Mouse (Mus musculus) limb, embryonic 10.5 days (tissue): ENCODE results near the gene Nrxn3. TPM values are rescaled to one million over a fixed set of nuclear protein-coding genes. Genes with fewer than 3 reads are reported as not detected.

Experiments used
- DNase-seq: peaks from one replicate; pipeline ENCODE4 v3.0.0-alpha.2; 2017; ENCODE audit warnings: low spot score
- H3K27ac ChIP-seq: fragments of 300-500 bp; sonication (generic); 2 replicates; pipeline ENCODE4 v1.5.1; 2016; ENCODE audit warnings: mild to moderate bottlenecking
- H3K27me3 ChIP-seq: fragments of 300-500 bp; sonication (generic); 2 replicates; pipeline ENCODE4 v1.6.1; 2016; ENCODE audit warnings: low read depth, mild to moderate bottlenecking; ENCODE audit not compliant: poor library complexity, severe bottlenecking
- H3K36me3 ChIP-seq: fragments of 300-500 bp; sonication (generic); 2 replicates; pipeline ENCODE4 v1.6.1; 2016; ENCODE audit warnings: mild to moderate bottlenecking, moderate library complexity
- H3K4me1 ChIP-seq: fragments of 300-500 bp; sonication (generic); 2 replicates; pipeline ENCODE4 v1.6.1; 2016
- H3K4me3 ChIP-seq: fragments of 300-500 bp; sonication (generic); 2 replicates; pipeline ENCODE4 v1.5.1; 2016; ENCODE audit warnings: mild to moderate bottlenecking, moderate library complexity
- H3K9me3 ChIP-seq: fragments of 300-500 bp; sonication (generic); replicated peaks from 2 replicates; pipeline ENCODE4 v1.6.1; 2016; ENCODE audit warnings: mild to moderate bottlenecking
- WGBS: fragments of 180-500 bp; shearing (Covaris S2); methylation state at CpG from one replicate; pipeline ENCODE4 v1.1.7; 2016; 5-methylcytosine and 5-hydroxymethylcytosine counted together
- polyA plus RNA-seq: library from polyadenylated mRNA; unstranded; fragments of >200 nt; fragmentation: Nextera tagmentation; extraction: Ambion mirVana; gene quantifications from 2 replicates; pipeline ENCODE4 v1.2.1, GENCODE M21; 2016

The Nrxn3 gene
- polyA plus RNA-seq, 1 experiment from 2014 or later: 0.48 TPM

DNA sequence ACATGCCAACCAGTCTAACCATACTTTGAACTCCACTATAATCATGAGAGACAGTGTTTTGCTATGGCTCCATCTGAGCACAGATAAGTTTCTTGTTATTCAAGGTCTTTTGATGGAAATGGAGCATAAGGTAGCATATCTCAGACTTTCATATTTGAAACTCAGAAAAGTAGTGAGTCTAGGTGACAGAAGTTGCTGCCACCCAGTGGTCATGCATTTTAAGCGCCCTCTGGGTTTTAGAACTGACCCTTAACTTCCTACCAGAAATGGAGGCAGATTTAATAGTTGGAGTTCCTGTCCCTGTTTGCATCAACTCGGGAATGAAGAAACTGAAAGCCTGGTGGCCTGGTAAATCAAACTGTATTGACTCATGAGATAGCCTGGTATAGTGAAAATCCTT lies 488.9 kb downstream of the Nrxn3 start:
- H3K36me3 ChIP-seq: no peaks in the 10 kb centered on the region
- no peak for DNase-seq
- no peaks in the 10 kb centered on the region for H3K27me3 ChIP-seq
- no peaks in the 10 kb centered on the region for H3K4me1 ChIP-seq
- H3K9me3 ChIP-seq: no peaks in the 10 kb centered on the region
- no peak overlapping the region for H3K27ac ChIP-seq
- WGBS: 51% methylated on average over 2 of the region's 2 CpGs
- H3K4me3 ChIP-seq: no peak overlapping the region

DNA sequence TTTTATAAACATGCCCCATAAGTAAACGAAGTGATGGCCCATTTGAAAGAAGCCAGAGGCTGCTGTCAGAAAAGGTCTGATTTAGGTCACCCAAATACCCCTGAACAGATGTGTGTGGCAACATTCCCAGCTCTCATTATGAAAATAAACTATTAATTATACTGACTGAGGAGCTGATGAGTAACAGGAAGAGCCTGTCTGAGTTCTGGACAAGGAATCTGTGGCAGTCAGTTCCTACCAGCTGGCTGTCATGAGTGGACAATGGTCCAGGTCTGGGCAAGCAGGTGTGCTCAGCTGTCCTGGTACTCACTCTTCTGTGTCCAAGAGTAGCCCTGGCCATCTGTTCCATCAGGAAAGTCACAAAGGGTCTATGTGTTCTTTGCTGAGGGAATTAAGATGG lies 517.1 kb downstream of the Nrxn3 start:
- Histone ChIP-seq H3K4me1 (no peaks in the 10 kb centered on the region), H3K4me3 (no peak overlapping the region), H3K36me3 (no peaks in the 10 kb centered on the region), H3K27me3 (no peaks in the 10 kb centered on the region), H3K27ac (no peak overlapping the region), H3K9me3 (no peaks in the 10 kb centered on the region)
- DNase-seq: no peak
- 61% methylated on average over 1 of the region's 1 CpGs for WGBS

DNA sequence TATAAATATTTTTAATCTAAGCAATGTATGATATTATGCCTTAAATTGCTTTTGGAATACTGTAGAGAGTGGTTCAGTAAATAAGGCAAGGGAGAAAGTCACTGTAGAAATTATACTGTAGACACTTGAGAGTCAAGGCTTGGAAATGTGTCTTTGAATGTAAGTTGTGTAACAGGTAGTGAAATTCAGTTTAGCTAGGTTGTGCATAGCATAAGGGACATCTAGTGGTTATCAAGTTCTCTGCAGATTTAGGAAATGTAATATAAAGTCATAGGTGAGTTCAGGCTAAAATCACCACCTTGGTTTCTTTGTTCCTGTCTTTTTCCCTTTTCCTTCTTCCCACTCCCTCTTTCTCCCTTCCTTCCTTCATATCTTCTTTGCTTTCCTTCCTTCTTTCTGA lies 518.9 kb downstream of the Nrxn3 start:
- Histone ChIP-seq H3K27me3 (no peaks in the 10 kb centered on the region), H3K27ac (no peak overlapping the region), H3K4me3 (no peak overlapping the region), H3K36me3 (no peaks in the 10 kb centered on the region), H3K4me1 (no peaks in the 10 kb centered on the region), H3K9me3 (no peaks in the 10 kb centered on the region)
- DNase-seq: no peak

DNA sequence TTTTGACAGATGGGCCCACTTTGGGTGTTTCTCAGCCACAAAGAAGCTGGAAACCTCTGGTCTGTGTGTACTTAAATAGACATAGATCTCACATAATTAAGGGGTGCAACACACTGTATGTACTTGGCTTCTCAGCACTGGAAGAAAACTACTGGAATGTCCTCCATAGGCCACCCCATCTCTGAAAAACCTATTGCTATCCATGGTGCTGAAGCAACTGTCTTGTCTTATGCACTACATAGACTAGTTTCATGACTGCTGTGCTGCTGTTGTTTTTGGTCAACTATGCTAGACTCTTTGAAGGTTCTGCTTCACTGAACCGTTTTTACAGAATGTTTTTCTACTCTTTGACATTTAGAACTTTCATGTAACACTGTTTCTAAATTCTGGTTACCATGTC lies 519.8 kb downstream of the Nrxn3 start:
- DNase-seq: no peak
- no peaks in the 10 kb centered on the region for H3K4me1 ChIP-seq
- no peak overlapping the region for H3K4me3 ChIP-seq
- no peaks in the 10 kb centered on the region for H3K9me3 ChIP-seq
- H3K27me3 ChIP-seq: no peaks in the 10 kb centered on the region
- H3K27ac ChIP-seq: no peak overlapping the region
- H3K36me3 ChIP-seq: no peaks in the 10 kb centered on the region
- WGBS: 44% methylated on average over 1 of the region's 1 CpGs

DNA sequence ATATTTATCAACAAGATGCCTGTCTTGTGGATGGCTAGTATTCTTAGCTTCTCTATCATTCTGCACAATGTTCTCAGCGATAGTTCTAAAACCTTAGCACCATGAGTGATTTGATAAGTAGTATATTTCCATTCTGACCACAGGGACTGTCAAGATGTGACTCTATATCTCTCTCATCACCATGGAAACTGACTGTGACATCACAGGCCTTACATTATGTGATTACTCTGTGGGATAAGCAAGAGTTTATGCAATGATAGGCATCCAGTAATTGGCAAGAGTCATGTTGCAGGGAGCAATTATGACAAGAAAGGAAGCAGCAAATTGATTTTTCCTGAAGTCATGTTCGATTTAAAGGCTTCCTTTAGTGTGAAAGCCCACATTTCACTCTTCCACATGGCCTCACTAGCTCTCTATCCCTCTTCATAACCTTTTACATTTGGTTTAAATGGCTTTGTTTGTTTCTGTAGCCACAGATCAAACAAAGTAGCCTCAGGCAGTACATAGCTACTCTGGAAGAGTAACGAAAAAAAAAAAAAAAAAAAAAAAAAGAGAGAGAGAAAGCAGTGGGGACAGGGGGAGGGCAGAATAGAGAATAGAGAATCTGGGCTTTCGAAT lies 532.7 kb downstream of the Nrxn3 start:
- Histone ChIP-seq H3K27me3 (no peaks in the 10 kb centered on the region), H3K36me3 (no peaks in the 10 kb centered on the region), H3K4me3 (no peak overlapping the region), H3K27ac (no peak overlapping the region), H3K4me1 (no peaks in the 10 kb centered on the region), H3K9me3 (no peaks in the 10 kb centered on the region)
- no peak for DNase-seq
- WGBS: 72% methylated on average over 4 of the region's 4 CpGs

DNA sequence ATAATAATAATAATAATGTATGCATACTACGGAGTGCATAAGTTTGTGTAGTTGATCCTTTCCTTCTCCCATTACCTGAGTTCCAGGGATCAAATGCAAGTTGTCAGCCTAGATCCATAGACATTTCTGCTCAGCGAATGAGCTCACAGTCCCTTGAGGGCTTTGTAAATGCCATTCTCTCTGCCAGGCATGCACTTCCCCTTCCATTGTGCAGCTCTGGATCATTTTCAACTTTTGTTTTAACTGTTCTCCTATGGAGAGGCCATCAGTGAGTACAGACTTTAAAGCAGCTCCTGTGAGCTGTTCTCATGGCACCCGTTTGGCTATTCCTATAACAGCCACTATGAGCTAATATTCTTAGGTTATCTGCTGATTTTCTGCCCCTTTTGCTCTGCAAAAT lies 536.2 kb downstream of the Nrxn3 start:
- Histone ChIP-seq H3K27ac (no peak overlapping the region), H3K9me3 (no peaks in the 10 kb centered on the region)

DNA sequence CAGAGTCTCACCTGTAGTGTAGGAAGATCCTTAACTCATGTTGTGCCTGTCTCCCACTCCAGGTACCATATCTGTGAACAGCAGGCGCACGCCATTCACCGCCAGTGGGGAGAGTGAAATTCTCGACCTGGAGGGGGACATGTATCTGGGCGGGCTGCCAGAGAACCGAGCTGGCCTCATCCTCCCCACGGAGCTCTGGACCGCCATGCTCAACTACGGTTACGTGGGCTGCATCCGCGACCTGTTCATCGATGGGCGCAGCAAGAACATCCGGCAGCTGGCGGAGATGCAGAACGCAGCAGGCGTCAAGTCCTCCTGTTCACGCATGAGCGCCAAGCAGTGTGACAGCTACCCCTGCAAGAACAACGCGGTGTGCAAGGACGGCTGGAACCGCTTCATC lies 537.4 kb downstream of the Nrxn3 start:
- DNase-seq: no peak
- no peaks in the 10 kb centered on the region for H3K36me3 ChIP-seq
- no peaks in the 10 kb centered on the region for H3K9me3 ChIP-seq
- no peak overlapping the region for H3K27ac ChIP-seq
- H3K27me3 ChIP-seq: no peaks in the 10 kb centered on the region
- H3K4me3 ChIP-seq: no peak overlapping the region
- 87% methylated on average over 24 of the region's 24 CpGs for WGBS
- no peaks in the 10 kb centered on the region for H3K4me1 ChIP-seq

More for the DNA sequence above, 536.2 kb downstream of the Nrxn3 start:
- Histone ChIP-seq H3K4me3 (no peak overlapping the region), H3K27me3 (no peaks in the 10 kb centered on the region), H3K4me1 (no peaks in the 10 kb centered on the region), H3K36me3 (no peaks in the 10 kb centered on the region)
- DNase-seq: no peak
- WGBS: 90% methylated on average over 3 of the region's 3 CpGs

DNA sequence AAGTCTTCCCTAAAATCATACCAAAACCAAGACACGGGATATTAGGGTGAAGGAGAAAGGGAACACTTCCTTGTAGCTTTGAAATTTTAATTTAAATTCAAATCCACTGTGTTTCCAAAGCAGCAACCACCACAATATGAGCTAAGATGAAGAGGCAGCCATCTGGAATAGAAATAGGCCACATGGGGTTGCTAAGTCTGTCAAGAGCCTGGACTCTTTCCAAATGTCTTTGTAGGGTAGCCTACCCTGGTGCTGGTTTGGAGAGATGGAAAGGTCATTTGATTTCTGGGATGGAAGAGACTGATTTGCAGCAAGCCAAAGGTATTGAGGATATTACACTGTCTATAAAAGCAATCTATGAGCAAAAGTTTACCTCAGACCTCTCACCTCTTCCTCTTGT lies 539.6 kb downstream of the Nrxn3 start:
- 76% methylated on average over 1 of the region's 1 CpGs for WGBS
- no peaks in the 10 kb centered on the region for H3K36me3 ChIP-seq
- H3K4me1 ChIP-seq: no peaks in the 10 kb centered on the region

DNA sequence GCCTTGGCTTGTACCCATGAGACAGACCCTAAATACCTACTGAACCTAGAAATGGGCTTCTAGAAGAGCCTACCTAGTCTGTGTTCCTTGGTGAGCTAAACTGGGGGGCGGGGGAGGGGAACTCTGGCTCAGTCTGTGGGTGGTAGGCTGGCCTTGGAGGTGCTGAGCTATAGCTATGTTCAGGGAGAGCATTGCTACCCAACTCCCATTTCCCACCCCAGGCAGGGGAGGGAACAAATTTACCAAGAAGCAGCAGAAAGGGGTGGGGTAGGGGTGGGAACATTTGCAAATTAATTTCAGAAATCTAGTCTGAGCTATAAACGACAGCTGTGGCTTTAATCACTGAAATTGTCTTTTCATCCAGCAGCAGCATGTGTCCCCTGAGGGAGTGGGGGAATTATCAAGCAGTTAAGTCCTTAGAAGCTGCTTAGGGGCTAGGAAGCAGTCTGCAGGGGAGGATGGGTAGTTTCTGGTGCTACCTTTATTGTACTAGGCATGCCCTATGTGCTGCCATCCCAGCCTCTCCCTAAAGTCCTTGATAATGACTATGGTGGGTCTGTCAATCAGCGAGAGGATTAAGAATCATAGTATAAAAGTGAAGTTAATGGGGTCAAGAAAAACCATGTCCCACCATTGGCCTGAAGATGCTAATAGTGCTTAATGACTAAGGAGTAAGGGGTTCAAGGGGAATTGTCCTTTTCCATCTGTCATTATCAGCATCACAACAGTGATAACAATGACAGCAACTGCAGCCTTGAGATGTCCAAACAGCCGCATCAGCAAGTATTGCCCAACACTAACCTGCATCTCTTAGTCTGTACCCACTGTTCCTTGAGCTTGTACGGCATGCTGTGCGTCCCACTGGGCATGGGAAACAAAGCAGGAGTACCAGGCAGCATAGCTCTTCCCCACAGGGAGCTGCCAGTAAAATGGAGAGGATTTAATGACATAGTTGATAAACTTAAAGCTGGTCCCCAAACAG lies 560.0 kb downstream of the Nrxn3 start:
- 74% methylated on average over 6 of the region's 6 CpGs for WGBS
- H3K9me3 ChIP-seq: no peaks in the 10 kb centered on the region
- DNase-seq: no peak
- H3K4me3 ChIP-seq: no peak overlapping the region
- no peak overlapping the region for H3K27ac ChIP-seq
- H3K27me3 ChIP-seq: no peaks in the 10 kb centered on the region
- H3K36me3 ChIP-seq: no peaks in the 10 kb centered on the region
- peaks cover 21% of the 10 kb centered on the region for H3K4me1 ChIP-seq

More for the DNA sequence above, 539.6 kb downstream of the Nrxn3 start:
- Histone ChIP-seq H3K27ac (no peak overlapping the region), H3K27me3 (no peaks in the 10 kb centered on the region), H3K4me3 (no peak overlapping the region), H3K9me3 (no peaks in the 10 kb centered on the region)
- no peak for DNase-seq

DNA sequence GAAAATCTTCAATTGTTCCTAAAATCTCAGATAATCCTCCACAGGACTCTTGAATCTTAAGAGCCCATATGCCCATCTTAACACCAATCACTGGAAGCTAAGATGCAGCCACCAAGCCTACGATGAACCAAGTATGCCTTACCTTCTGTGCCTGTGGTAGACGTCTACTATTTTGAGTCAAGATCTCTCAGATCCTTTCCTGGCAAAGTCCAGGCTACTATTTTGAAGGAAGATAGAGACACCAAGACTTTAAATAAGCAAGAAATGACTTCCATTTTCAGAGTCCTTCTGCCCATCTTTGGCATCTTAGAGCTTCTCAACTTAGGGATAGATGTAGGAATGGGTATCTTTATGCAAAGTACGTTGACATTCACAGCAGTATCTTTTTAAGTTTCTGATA lies 561.7 kb downstream of the Nrxn3 start:
- Histone ChIP-seq H3K4me1 (peaks cover 23% of the 10 kb centered on the region), H3K27me3 (no peaks in the 10 kb centered on the region), H3K4me3 (no peak overlapping the region), H3K9me3 (no peaks in the 10 kb centered on the region), H3K27ac (no peak overlapping the region), H3K36me3 (no peaks in the 10 kb centered on the region)
- no peak for DNase-seq
- 91% methylated on average over 3 of the region's 3 CpGs for WGBS

DNA sequence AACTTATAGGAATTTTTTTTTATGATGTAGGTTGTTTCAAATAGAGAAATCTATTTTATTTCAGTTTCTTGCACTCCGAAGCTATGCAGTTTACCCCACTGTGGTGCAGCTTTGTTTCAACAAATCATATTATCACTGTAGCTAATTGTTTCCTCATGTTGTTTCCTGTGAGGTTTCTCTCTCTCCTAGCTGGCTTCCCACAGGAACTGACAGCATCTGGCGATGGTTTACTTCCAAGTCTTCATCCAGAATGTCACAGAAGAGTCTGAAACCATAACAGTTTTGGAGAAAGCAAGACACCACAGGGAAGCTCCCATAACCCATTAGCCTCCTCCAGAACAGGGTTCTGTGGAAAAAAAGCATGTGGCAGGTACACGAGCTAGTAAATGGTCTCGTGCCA lies 564.4 kb downstream of the Nrxn3 start:
- DNase-seq: peak; percentile 35
- 26% methylated on average over 4 of the region's 4 CpGs for WGBS

DNA sequence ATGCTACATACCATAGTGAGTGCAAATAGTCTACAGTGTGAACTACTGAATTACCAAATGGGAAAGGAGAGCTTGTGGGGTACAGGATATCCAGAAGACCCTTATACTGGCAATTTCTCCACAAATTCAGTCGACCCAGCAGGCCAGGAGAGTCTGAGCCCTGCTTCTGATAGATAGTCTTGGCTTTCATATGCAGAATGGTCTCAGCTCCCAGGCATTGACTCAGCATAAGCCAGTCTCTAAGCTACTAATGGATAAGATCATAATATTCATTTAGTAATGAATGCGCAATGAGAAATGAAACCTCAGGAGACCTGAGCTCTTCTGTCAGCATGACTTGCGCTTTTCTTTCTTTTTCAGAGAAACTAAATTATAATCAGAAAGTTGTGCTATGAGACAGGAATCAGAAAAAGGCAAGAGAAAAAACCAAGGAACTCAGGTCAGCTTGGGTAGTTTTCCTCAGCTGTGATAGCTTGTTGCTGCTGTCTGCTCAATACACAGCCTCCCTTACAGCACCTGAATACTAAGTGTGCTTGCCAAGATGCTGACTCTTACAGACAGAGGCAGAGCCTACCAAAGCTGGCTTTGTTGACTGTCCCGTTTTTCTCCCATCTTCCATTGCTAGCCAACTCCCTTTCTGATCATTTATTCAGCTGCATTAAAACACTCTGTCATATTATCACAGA lies 567.1 kb downstream of the Nrxn3 start:
- H3K4me1 ChIP-seq: peaks cover 19% of the 10 kb centered on the region
- H3K9me3 ChIP-seq: no peaks in the 10 kb centered on the region
- no peak overlapping the region for H3K4me3 ChIP-seq
- 76% methylated on average over 4 of the region's 4 CpGs for WGBS
- H3K27me3 ChIP-seq: no peaks in the 10 kb centered on the region
- no peak for DNase-seq
- H3K36me3 ChIP-seq: no peaks in the 10 kb centered on the region
- no peak overlapping the region for H3K27ac ChIP-seq

More for the DNA sequence above, 564.4 kb downstream of the Nrxn3 start:
- Histone ChIP-seq H3K27ac (no peak overlapping the region), H3K36me3 (no peaks in the 10 kb centered on the region), H3K4me3 (no peak overlapping the region), H3K9me3 (no peaks in the 10 kb centered on the region), H3K4me1 (peaks cover 23% of the 10 kb centered on the region), H3K27me3 (no peaks in the 10 kb centered on the region)
